Mouse (Mus musculus): ENCODE measurements around the gene Palmd.

The Palmd gene

GRCm38 (mm10) chr3:116960414-116960813 is 8.4 kb downstream of the Palmd start:
- no peak for DNase-seq (ENCODE audit: low spot score)

- no peak for DNase-seq (ENCODE audit: low spot score)
Measured at GRCm38 (mm10) chr3:116955061-116955460, 13.7 kb downstream of the Palmd start.

- no peak for DNase-seq (ENCODE audit: low spot score)
Measured at GRCm38 (mm10) chr3:116953366-116953765, 15.4 kb downstream of the Palmd start.

- DNase-seq (ENCODE audit: low spot score), result no peak
Measured at GRCm38 (mm10) chr3:116952242-116952899, 16.4 kb downstream of the Palmd start.

GRCm38 (mm10) chr3:116951489-116951888 is 17.3 kb downstream of the Palmd start:
- DNase-seq (ENCODE audit: low spot score), result no peak

- DNase-seq (ENCODE audit: low spot score), result no peak
Measured at GRCm38 (mm10) chr3:116950665-116951115, 18.1 kb downstream of the Palmd start.

GRCm38 (mm10) chr3:116946476-116946875 is 22.3 kb downstream of the Palmd start:
- no peak for DNase-seq (ENCODE audit: low spot score)

GRCm38 (mm10) chr3:116943422-116943821 is 25.4 kb downstream of the Palmd start:
- DNase-seq (ENCODE audit: low spot score), result no peak

- no peak for DNase-seq (ENCODE audit: low spot score)
Measured at GRCm38 (mm10) chr3:116942751-116943150, 26.0 kb downstream of the Palmd start.

GRCm38 (mm10) chr3:116941559-116942117 is 27.1 kb downstream of the Palmd start:
- DNase-seq (ENCODE audit: low spot score), result no peak

- DNase-seq (ENCODE audit: low spot score), result no peak
Measured at GRCm38 (mm10) chr3:116940804-116941558, 27.8 kb downstream of the Palmd start.

GRCm38 (mm10) chr3:116936934-116937691 is 31.7 kb downstream of the Palmd start:
- no peak for DNase-seq (ENCODE audit: low spot score)

- DNase-seq (ENCODE audit: low spot score), result no peak
Measured at GRCm38 (mm10) chr3:116933158-116933557, 35.6 kb downstream of the Palmd start.

- no peak for DNase-seq (ENCODE audit: low spot score)
Measured at GRCm38 (mm10) chr3:116928994-116929393, 39.8 kb downstream of the Palmd start.

- DNase-seq (ENCODE audit: low spot score), result no peak
Measured at GRCm38 (mm10) chr3:116923042-116923441, 45.7 kb downstream of the Palmd start.

- no peak for DNase-seq (ENCODE audit: low spot score)
Measured at GRCm38 (mm10) chr3:116921535-116921934, 47.3 kb downstream of the Palmd start.

GRCm38 (mm10) chr3:116917016-116917415 is 51.8 kb downstream of the Palmd start:
- no peak for DNase-seq (ENCODE audit: low spot score)

GRCm38 (mm10) chr3:116914931-116915330 is 53.9 kb downstream of the Palmd start:
- DNase-seq (ENCODE audit: low spot score), result no peak

- DNase-seq (ENCODE audit: low spot score), result no peak
Measured at GRCm38 (mm10) chr3:116914374-116914773, 54.4 kb downstream of the Palmd start.

GRCm38 (mm10) chr3:116906596-116906995 is 62.2 kb downstream of the Palmd start:
- DNase-seq (ENCODE audit: low spot score), result no peak

GRCm38 (mm10) chr3:116905898-116906297 is 62.9 kb downstream of the Palmd start:
- DNase-seq (ENCODE audit: low spot score), result no peak

GRCm38 (mm10) chr3:116904158-116904557 is 64.6 kb downstream of the Palmd start:
- DNase-seq (ENCODE audit: low spot score), result peak; percentile 32

Measured in yolk sac, embryonic 10.5 days (tissue).